Mouse (Mus musculus): ENCODE data around the gene Nfe2l3. TPM values are rescaled to one million over a fixed set of nuclear protein-coding genes. Genes with fewer than 3 reads are reported as not detected.
"Not testable (repeated sequence)": the region's sequence is repeated elsewhere in the genome, so short reads cannot be mapped to it uniquely, and the experiment has no call there.

Gene Nfe2l3
- polyA plus RNA-seq, 1 experiment from 2014 or later, result 4.5 TPM

GRCm38 (mm10) chr6:51471782-51472181 lies 39.3 kb downstream of the Nfe2l3 start:
- 20% methylated on average over 3 of the region's 3 CpGs for WGBS
- H3K9me3 ChIP-seq (replicated peaks), result no peaks in the 10 kb centered on the region
- peak overlapping the region; percentile 68 for H3K4me2 ChIP-seq (replicated peaks)
- H3K27me3 ChIP-seq, result no peaks in the 10 kb centered on the region
- peaks cover 34% of the 10 kb centered on the region for H3K36me3 ChIP-seq
- peak overlapping the region; percentile 48; the same call in 1 of the 2 replicates for H3K27ac ChIP-seq
- H3K4me1 ChIP-seq, result peaks cover 30% of the 10 kb centered on the region
- peak overlapping the region; percentile 99 for H3K9ac ChIP-seq
- no peak for ATAC-seq (ENCODE audit: low FRiP score)
- H3K4me3 ChIP-seq, result peak overlapping the region; percentile 93

GRCm38 (mm10) chr6:51472213-51472612 lies 39.7 kb downstream of the Nfe2l3 start:
- peaks cover 27% of the 10 kb centered on the region for H3K4me1 ChIP-seq
- H3K36me3 ChIP-seq, result peaks cover 33% of the 10 kb centered on the region
- H3K9ac ChIP-seq, result peak overlapping the region; percentile 99
- no peak for ATAC-seq (ENCODE audit: low FRiP score)
- peak overlapping the region; percentile 68 for H3K4me2 ChIP-seq (replicated peaks)
- no peaks in the 10 kb centered on the region for H3K27me3 ChIP-seq
- H3K27ac ChIP-seq, result peak overlapping the region; percentile 48; the same call in 1 of the 2 replicates
- peak overlapping the region; percentile 93 for H3K4me3 ChIP-seq
- H3K9me3 ChIP-seq (replicated peaks), result no peaks in the 10 kb centered on the region
- WGBS, result 49% methylated on average over 4 of the region's 4 CpGs

DNA sequence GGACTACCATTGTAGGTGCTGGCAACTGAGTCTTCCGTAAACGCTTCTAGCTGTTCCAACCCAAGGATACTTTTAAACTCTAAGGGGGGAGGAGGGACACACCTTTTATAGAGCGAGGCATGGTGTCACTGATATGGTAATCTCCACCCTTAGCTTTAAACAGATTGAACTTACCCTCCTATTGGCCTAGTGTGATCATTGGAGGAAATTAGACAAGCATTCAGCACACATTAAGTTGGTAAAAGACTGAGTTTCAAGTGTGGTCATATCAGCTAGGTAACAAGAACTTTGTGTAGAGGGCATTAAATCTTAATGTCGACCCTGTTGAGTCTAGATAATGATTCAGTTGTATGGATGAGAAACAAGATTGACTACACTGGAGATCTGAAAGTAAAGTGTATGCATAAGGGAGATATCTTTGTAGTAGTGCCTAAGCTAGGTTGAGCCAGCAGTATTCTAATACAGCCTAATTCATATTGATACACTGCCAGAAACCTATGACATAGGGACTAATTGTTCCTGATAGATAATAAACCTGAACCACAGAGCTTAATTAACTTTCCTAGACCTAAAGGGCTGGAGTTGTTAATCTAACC lies 46.8 kb downstream of the Nfe2l3 start:
- H3K9ac ChIP-seq, result no peak overlapping the region
- no peak overlapping the region for H3K4me3 ChIP-seq
- H3K27me3 ChIP-seq, result no peaks in the 10 kb centered on the region
- no peak overlapping the region for H3K27ac ChIP-seq
- H3K4me1 ChIP-seq, result peaks cover 5% of the 10 kb centered on the region
- H3K36me3 ChIP-seq, result peaks cover 70% of the 10 kb centered on the region
- H3K4me2 ChIP-seq (replicated peaks), result no peak overlapping the region
- H3K9me3 ChIP-seq (replicated peaks), result no peaks in the 10 kb centered on the region
- ATAC-seq (ENCODE audit: low FRiP score), result no peak
- WGBS, result 96% methylated on average over 4 of the region's 4 CpGs

GRCm38 (mm10) chr6:51481548-51481947 lies 49.1 kb downstream of the Nfe2l3 start:
- Histone ChIP-seq H3K4me2 (replicated peaks) (no peak overlapping the region), H3K9ac (no peak overlapping the region), H3K4me3 (no peak overlapping the region), H3K27me3 (no peaks in the 10 kb centered on the region), H3K27ac (no peak overlapping the region), H3K4me1 (no peaks in the 10 kb centered on the region), H3K36me3 (peaks cover 60% of the 10 kb centered on the region), H3K9me3 (replicated peaks) (no peaks in the 10 kb centered on the region)
- 94% methylated on average over 8 of the region's 8 CpGs for WGBS
- ATAC-seq (ENCODE audit: low FRiP score), result no peak

DNA sequence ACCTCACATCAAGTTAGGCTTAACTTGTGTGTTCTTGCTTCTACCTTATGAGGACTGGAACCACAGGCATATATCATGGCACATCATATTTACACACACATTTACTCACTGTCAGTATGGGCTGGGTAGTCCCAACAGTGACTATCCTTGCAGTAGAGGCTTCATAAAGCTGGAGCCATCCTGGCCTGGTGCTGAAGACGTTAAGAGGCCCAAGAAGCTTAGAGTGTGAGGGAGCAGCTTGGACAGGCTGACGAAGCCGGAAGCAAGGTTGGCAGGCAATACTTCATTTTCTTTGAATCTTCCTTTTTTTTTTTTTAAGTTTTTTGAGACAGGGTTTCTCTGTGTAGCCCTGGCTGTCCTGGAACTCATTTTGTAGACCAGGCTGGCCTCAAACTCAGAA lies 51.4 kb downstream of the Nfe2l3 start:
- Histone ChIP-seq H3K27me3 (no peaks in the 10 kb centered on the region), H3K36me3 (peaks cover 48% of the 10 kb centered on the region), H3K4me2 (replicated peaks) (no peak overlapping the region), H3K27ac (no peak overlapping the region), H3K9ac (no peak overlapping the region), H3K9me3 (replicated peaks) (peaks cover 3% of the 10 kb centered on the region; the same call in 1 of the 2 replicates), H3K4me3 (no peak overlapping the region), H3K4me1 (no peaks in the 10 kb centered on the region)
- WGBS, result 96% methylated on average over 3 of the region's 3 CpGs
- ATAC-seq (ENCODE audit: low FRiP score), result no peak

GRCm38 (mm10) chr6:51484556-51484955 lies 52.1 kb downstream of the Nfe2l3 start:
- WGBS, result 89% methylated on average over 8 of the region's 8 CpGs
- H3K4me1 ChIP-seq; H3K9me3 ChIP-seq (replicated peaks); ATAC-seq (ENCODE audit: low FRiP score); H3K27me3 ChIP-seq; H3K27ac ChIP-seq; H3K9ac ChIP-seq; H3K4me3 ChIP-seq; H3K4me2 ChIP-seq (replicated peaks): not testable (repeated sequence)
- H3K36me3 ChIP-seq, result peaks cover 41% of the 10 kb centered on the region

- peaks cover 30% of the 10 kb centered on the region for H3K36me3 ChIP-seq
- no peak overlapping the region for H3K27ac ChIP-seq
- 64% methylated on average over 2 of the region's 2 CpGs for WGBS
- H3K9ac ChIP-seq, result no peak overlapping the region
- H3K9me3 ChIP-seq (replicated peaks), result peaks cover 3% of the 10 kb centered on the region; the same call in 1 of the 2 replicates
- H3K27me3 ChIP-seq, result no peaks in the 10 kb centered on the region
- H3K4me2 ChIP-seq (replicated peaks), result no peak overlapping the region
- no peak for ATAC-seq (ENCODE audit: low FRiP score)
- no peak overlapping the region for H3K4me3 ChIP-seq
- H3K4me1 ChIP-seq, result no peaks in the 10 kb centered on the region
Measured at GRCm38 (mm10) chr6:51485646-51486045, 53.2 kb downstream of the Nfe2l3 start.

GRCm38 (mm10) chr6:51486076-51486710 lies 53.7 kb downstream of the Nfe2l3 start:
- WGBS, result 80% methylated on average over 7 of the region's 7 CpGs
- H3K27me3 ChIP-seq, result no peaks in the 10 kb centered on the region
- H3K27ac ChIP-seq, result no peak overlapping the region
- no peaks in the 10 kb centered on the region for H3K4me1 ChIP-seq
- peaks cover 3% of the 10 kb centered on the region; the same call in 1 of the 2 replicates for H3K9me3 ChIP-seq (replicated peaks)
- H3K36me3 ChIP-seq, result peaks cover 24% of the 10 kb centered on the region
- H3K4me3 ChIP-seq, result no peak overlapping the region
- ATAC-seq (ENCODE audit: low FRiP score), result no peak
- no peak overlapping the region for H3K9ac ChIP-seq
- H3K4me2 ChIP-seq (replicated peaks), result no peak overlapping the region

- H3K4me2 ChIP-seq (replicated peaks), result no peak overlapping the region
- peaks cover 3% of the 10 kb centered on the region; the same call in 1 of the 2 replicates for H3K9me3 ChIP-seq (replicated peaks)
- peaks cover 19% of the 10 kb centered on the region for H3K36me3 ChIP-seq
- WGBS, result 88% methylated on average over 5 of the region's 5 CpGs
- H3K27me3 ChIP-seq, result no peaks in the 10 kb centered on the region
- no peak overlapping the region for H3K9ac ChIP-seq
- H3K4me3 ChIP-seq, result no peak overlapping the region
- no peak for ATAC-seq (ENCODE audit: low FRiP score)
- H3K27ac ChIP-seq, result no peak overlapping the region
- no peaks in the 10 kb centered on the region for H3K4me1 ChIP-seq
Measured at GRCm38 (mm10) chr6:51486731-51487130, 54.3 kb downstream of the Nfe2l3 start.

- ATAC-seq (ENCODE audit: low FRiP score), result no peak
- peaks cover under 1% of the 10 kb centered on the region; the same call in 1 of the 2 replicates for H3K36me3 ChIP-seq
- no peak overlapping the region for H3K9ac ChIP-seq
- peaks cover 3% of the 10 kb centered on the region; the same call in 1 of the 2 replicates for H3K9me3 ChIP-seq (replicated peaks)
- H3K27me3 ChIP-seq, result no peaks in the 10 kb centered on the region
- WGBS, result 56% methylated on average over 2 of the region's 2 CpGs
- H3K27ac ChIP-seq, result no peak overlapping the region
- no peak overlapping the region for H3K4me3 ChIP-seq
- no peak overlapping the region for H3K4me2 ChIP-seq (replicated peaks)
- no peaks in the 10 kb centered on the region for H3K4me1 ChIP-seq
Measured at GRCm38 (mm10) chr6:51489787-51490186, 57.3 kb downstream of the Nfe2l3 start.

- Histone ChIP-seq H3K27ac (no peak overlapping the region), H3K36me3 (no peaks in the 10 kb centered on the region), H3K4me3 (no peak overlapping the region), H3K9me3 (replicated peaks) (no peaks in the 10 kb centered on the region), H3K4me2 (replicated peaks) (no peak overlapping the region), H3K9ac (no peak overlapping the region), H3K27me3 (no peaks in the 10 kb centered on the region), H3K4me1 (no peaks in the 10 kb centered on the region)
- WGBS, result 79% methylated on average over 8 of the region's 8 CpGs
- ATAC-seq (ENCODE audit: low FRiP score), result no peak
Measured at GRCm38 (mm10) chr6:51497321-51498111, 65.0 kb downstream of the Nfe2l3 start.

GRCm38 (mm10) chr6:51505671-51506070 lies 73.2 kb downstream of the Nfe2l3 start:
- no peak overlapping the region for H3K4me3 ChIP-seq
- no peaks in the 10 kb centered on the region for H3K4me1 ChIP-seq
- no peak for ATAC-seq (ENCODE audit: low FRiP score)
- no peaks in the 10 kb centered on the region for H3K36me3 ChIP-seq
- 65% methylated on average over 1 of the region's 1 CpGs for WGBS
- H3K27ac ChIP-seq, result no peak overlapping the region
- no peaks in the 10 kb centered on the region for H3K9me3 ChIP-seq (replicated peaks)
- H3K27me3 ChIP-seq, result no peaks in the 10 kb centered on the region
- no peak overlapping the region for H3K4me2 ChIP-seq (replicated peaks)
- no peak overlapping the region for H3K9ac ChIP-seq
